Mouse (Mus musculus): ENCODE measurements at regions not wholly inside any gene's neighbourhood (a gene's known extent, or its start where the extent isn't known, plus 50 kb on each side); places are given as distances from the start of the nearest gene placed in this dataset.

- TF ChIP-seq CTCF (conservative IDR thresholded peaks at IDR 0.05; ENCODE audit: insufficient read depth, insufficient read length, low read depth, low read length), result no peak
- no peak for TF ChIP-seq POLR2A (IDR thresholded peaks at IDR 0.05; ENCODE audit: low read depth, low read length)
These were observed 118.8 kb upstream of the Syt1 start for GRCm38 (mm10) chr10:109129552-109130110.

All from kidney, adult 2 months (tissue).